Mouse (Mus musculus) heart, embryonic 16.5 days (tissue): ENCODE measurements at regions not wholly inside any gene's neighbourhood (a gene's known extent, or its start where the extent isn't known, plus 50 kb on each side); places are given as distances from the start of the nearest gene placed in this dataset.

ENCODE experiments used
- ATAC-seq: fragments of 200-750 bp; cut with Nextera tagmentation; replicated peaks from 2 replicates; pipeline ENCODE4 v1.8.0; 2017; ENCODE audit warnings: moderate number of reproducible peaks; ENCODE audit not compliant: insufficient read depth, low FRiP score; ENCODE audit errors: extremely low read depth
- H3K27ac ChIP-seq: fragments of 300-500 bp; sonication (generic); 2 replicates; pipeline ENCODE4 v1.5.1; 2014; ENCODE audit warnings: mild to moderate bottlenecking, low read length, control low read depth, moderate library complexity
- H3K27me3 ChIP-seq: fragments of 300-500 bp; sonication (generic); 2 replicates; pipeline ENCODE4 v1.6.1; 2014; ENCODE audit warnings: low read length, mixed read lengths; ENCODE audit not compliant: control insufficient read depth, insufficient read depth
- H3K36me3 ChIP-seq: fragments of 300-500 bp; sonication (generic); 2 replicates; pipeline ENCODE4 v1.6.1; 2014; ENCODE audit not compliant: control insufficient read depth, insufficient read depth
- H3K4me1 ChIP-seq: fragments of 300-500 bp; sonication (generic); 2 replicates; pipeline ENCODE4 v1.6.1; 2014; ENCODE audit warnings: low read length, mixed read lengths; ENCODE audit not compliant: control insufficient read depth, insufficient read depth
- H3K4me2 ChIP-seq: fragments of 300-500 bp; sonication (generic); 2 replicates; pipeline ENCODE4 v1.6.1; 2014; ENCODE audit warnings: low read depth, mild to moderate bottlenecking, control low read depth, low read length
- H3K4me3 ChIP-seq: fragments of 300-500 bp; sonication (generic); 2 replicates; pipeline ENCODE4 v1.5.1; 2014; ENCODE audit warnings: mild to moderate bottlenecking, control low read depth, low read length
- H3K9ac ChIP-seq: fragments of 300-500 bp; sonication (generic); 2 replicates; pipeline ENCODE4 v1.6.1; 2014; ENCODE audit warnings: low read length, control low read depth
- H3K9me3 ChIP-seq: fragments of 300-500 bp; sonication (generic); replicated peaks from 2 replicates; pipeline ENCODE4 v1.6.1; 2016; ENCODE audit warnings: low read length; ENCODE audit not compliant: control insufficient read depth
- WGBS: fragments of 180-500 bp; shearing (Covaris S2); extraction: QIAGEN DNeasy Blood & Tissue Kit; methylation state at CpG from one replicate; pipeline ENCODE4 v1.1.7; 2014; 5-methylcytosine and 5-hydroxymethylcytosine counted together

DNA sequence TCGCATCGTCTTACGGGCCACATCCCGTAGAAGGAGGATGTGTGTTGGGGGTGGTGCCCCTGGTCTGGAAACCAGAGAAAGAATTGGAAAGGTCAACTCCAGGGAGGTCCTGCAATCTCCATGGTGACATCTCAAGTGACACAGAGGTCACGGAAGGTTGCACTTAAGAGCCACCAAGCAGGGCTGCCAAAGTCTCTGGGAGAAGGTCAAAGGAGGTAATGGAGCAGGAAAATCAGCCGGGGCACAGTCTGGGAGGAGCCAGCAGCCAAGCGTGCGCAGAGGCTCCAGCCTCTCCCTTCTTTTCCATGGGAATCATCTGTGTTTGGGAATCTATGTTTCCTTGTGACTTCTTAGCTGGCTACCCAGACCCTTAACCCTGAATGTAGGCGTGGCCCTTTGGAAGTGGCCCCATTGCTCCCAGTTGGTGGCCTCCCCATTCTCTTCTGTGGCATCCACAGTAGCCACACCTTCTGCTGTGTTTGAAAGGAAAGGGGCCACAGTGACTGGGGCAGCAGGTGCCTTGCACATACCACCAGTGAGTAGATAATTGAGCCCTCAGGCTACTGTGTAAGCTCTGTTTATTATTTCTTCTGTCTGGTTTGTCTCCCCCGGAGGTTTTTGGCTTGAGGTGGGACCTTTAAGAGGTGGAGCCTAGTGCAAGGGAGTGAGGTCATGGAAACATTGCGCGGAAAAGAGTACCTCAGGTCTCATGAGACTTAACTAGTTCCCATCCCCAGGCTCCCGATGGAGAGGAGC is 178.5 kb upstream of the Cops8 start:
- Histone ChIP-seq H3K9me3 (0 out of 2 replicates have a peak, but pooled peaks cover 2% of the 10 kb centered on the region), H3K27me3 (no peaks in the 10 kb centered on the region), H3K36me3 (no peaks in the 10 kb centered on the region), H3K4me2 (no peak overlapping the region), H3K4me3 (no peak overlapping the region), H3K27ac (no peak overlapping the region), H3K4me1 (no peaks in the 10 kb centered on the region), H3K9ac (no peak overlapping the region)
- no peak for ATAC-seq
- 42% methylated on average over 13 of the region's 13 CpGs for WGBS

DNA sequence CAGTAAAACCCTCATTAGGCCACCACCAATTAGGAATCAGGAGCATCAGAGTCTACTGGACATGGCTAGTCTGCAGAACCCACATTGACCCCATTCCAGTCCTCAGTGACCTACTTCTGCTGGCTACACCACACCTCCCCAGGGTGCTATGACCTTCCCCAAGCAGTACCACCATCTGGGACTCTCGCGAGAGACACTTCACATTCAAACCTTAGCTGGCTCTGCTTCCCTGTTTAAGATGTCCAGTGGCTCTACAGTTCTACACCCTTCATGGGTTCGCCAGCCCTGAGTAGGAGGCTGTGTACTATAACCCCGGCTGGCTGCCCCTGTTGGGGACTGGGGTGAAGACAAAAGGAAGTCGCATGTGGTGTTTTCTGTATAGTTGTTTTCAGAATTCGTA is 174.4 kb upstream of the Cops8 start:
- no peak overlapping the region for H3K9ac ChIP-seq
- ATAC-seq = no peak
- no peaks in the 10 kb centered on the region for H3K36me3 ChIP-seq
- 0 out of 2 replicates have a peak, but pooled peaks cover 2% of the 10 kb centered on the region for H3K9me3 ChIP-seq
- H3K4me1 ChIP-seq = no peaks in the 10 kb centered on the region
- H3K4me3 ChIP-seq = no peak overlapping the region
- H3K27ac ChIP-seq = no peak overlapping the region
- 88% methylated on average over 6 of the region's 6 CpGs for WGBS
- H3K4me2 ChIP-seq = no peak overlapping the region
- H3K27me3 ChIP-seq = no peaks in the 10 kb centered on the region

DNA sequence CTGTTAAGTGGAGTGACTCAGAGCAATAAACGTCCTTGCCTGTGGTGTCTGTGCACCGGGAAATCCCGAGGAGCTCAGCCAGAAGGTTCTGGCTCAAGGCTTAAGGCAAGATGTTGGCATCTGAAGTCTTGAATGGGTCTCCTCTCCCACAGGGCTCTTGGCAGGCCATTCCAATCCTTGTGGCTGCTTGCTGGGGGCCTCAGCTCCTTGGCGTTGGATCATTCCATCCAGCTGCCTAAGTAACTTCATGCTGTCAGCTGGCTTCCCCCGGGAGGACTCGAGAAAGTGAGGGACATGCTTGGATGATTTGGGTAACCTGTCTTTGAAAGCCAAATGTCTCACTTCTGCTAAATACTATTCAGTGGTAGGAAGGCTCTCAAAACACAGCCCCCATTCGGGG is 174.0 kb upstream of the Cops8 start:
- ATAC-seq = no peak
- no peak overlapping the region for H3K27ac ChIP-seq
- WGBS = 87% methylated on average over 7 of the region's 7 CpGs
- H3K4me2 ChIP-seq = no peak overlapping the region
- no peaks in the 10 kb centered on the region for H3K27me3 ChIP-seq
- no peaks in the 10 kb centered on the region for H3K4me1 ChIP-seq
- H3K4me3 ChIP-seq = no peak overlapping the region
- no peaks in the 10 kb centered on the region for H3K36me3 ChIP-seq
- 0 out of 2 replicates have a peak, but pooled peaks cover 2% of the 10 kb centered on the region for H3K9me3 ChIP-seq
- H3K9ac ChIP-seq = no peak overlapping the region

DNA sequence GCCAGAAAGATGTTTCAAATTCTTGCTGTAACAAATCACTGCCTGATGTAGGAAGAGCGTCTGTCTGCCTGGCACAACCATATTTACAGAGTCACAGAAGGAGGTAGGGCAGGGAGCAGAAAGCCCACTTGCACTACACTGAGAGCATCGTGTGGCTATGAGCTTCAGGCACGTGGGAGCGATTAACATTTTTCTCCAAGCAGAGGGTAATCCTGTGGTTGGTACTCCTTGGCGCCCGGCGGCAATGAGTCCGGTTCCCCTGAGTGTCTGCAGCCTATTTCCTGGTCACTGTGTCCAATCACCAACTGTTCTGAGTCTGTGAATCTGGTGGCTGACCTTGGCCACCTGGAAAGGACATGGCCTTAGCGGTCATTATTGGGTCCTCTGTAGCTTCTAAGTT is 172.3 kb upstream of the Cops8 start:
- ATAC-seq = no peak
- H3K9me3 ChIP-seq = 0 out of 2 replicates have a peak, but pooled peaks cover 2% of the 10 kb centered on the region
- H3K27me3 ChIP-seq = no peaks in the 10 kb centered on the region
- no peak overlapping the region for H3K4me2 ChIP-seq
- H3K36me3 ChIP-seq = no peaks in the 10 kb centered on the region
- no peak overlapping the region for H3K4me3 ChIP-seq
- no peak overlapping the region for H3K27ac ChIP-seq
- no peak overlapping the region for H3K9ac ChIP-seq
- H3K4me1 ChIP-seq = no peaks in the 10 kb centered on the region
- WGBS = 80% methylated on average over 9 of the region's 9 CpGs

DNA sequence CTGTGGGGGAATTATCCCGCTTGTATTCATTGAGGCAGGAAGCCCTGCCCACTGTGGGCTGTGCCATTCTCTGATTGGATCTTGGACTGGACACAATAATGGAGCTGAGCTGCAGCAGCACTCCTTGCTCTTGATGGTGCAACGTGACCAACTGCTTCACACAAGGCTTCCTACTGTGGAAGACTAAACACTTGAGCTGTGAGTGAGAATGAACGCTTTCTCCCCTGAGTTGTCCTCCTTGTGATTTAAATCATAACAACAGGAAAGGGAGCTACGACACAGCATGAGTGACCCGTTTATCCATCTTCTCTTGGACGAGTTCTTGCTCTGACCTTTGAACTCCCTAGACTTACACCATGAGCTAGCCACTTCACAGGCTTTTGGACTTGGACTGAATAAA is 171.0 kb upstream of the Cops8 start:
- Histone ChIP-seq H3K4me2 (no peak overlapping the region), H3K4me3 (no peak overlapping the region), H3K27me3 (no peaks in the 10 kb centered on the region), H3K36me3 (no peaks in the 10 kb centered on the region), H3K9ac (no peak overlapping the region), H3K27ac (no peak overlapping the region), H3K9me3 (0 out of 2 replicates have a peak, but pooled peaks cover 2% of the 10 kb centered on the region), H3K4me1 (no peaks in the 10 kb centered on the region)
- ATAC-seq = no peak
- 72% methylated on average over 6 of the region's 6 CpGs for WGBS

DNA sequence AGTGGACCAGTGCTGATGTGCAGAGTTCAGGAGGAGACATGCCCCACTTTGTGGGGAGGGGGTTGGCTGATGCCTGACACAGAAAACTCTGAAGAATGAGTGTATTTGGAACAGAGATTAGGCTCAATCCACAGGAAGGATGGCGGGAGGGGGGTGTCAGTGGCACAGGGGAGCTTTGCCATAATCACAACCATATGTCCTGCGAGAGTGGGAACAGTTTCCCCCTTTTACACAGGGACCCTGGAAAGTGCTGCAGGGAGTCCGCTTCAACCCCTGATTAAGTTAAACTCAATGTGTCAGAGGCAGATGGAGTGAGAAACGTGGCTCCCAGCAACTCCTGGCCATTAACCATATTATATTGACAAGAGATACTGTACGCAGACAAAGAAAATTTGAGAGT is 168.9 kb upstream of the Cops8 start:
- Histone ChIP-seq H3K4me2 (no peak overlapping the region), H3K4me1 (no peaks in the 10 kb centered on the region), H3K27me3 (no peaks in the 10 kb centered on the region), H3K4me3 (no peak overlapping the region), H3K9me3 (no peaks in the 10 kb centered on the region), H3K9ac (no peak overlapping the region), H3K36me3 (no peaks in the 10 kb centered on the region), H3K27ac (no peak overlapping the region)
- no peak for ATAC-seq
- WGBS = 75% methylated on average over 5 of the region's 5 CpGs

DNA sequence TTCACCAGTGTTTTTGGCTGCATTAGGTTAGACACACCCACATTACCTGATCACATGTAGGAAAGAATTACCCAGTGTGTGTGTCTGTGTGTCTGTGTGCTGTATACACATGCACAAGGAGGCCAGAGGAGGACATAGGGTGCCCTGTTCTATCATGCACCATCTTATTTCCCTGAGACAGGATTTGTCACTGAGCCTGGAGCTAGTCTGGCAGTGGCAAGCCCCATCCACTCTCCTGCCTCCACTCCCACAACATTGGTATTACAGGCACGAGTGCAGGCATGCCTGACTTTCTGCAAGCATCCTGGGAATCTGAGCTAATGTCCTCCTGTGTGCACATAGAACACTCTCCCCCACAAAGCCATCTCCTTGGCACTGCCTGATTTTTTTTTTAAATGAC is 162.1 kb upstream of the Cops8 start:
- WGBS = 26% methylated on average over 1 of the region's 1 CpGs
- H3K4me3 ChIP-seq = no peak overlapping the region
- H3K4me1 ChIP-seq = no peaks in the 10 kb centered on the region
- H3K27me3 ChIP-seq = no peaks in the 10 kb centered on the region
- H3K9me3 ChIP-seq = no peaks in the 10 kb centered on the region
- H3K27ac ChIP-seq = no peak overlapping the region
- H3K4me2 ChIP-seq = no peak overlapping the region
- no peak for ATAC-seq
- H3K9ac ChIP-seq = no peak overlapping the region
- H3K36me3 ChIP-seq = no peaks in the 10 kb centered on the region

DNA sequence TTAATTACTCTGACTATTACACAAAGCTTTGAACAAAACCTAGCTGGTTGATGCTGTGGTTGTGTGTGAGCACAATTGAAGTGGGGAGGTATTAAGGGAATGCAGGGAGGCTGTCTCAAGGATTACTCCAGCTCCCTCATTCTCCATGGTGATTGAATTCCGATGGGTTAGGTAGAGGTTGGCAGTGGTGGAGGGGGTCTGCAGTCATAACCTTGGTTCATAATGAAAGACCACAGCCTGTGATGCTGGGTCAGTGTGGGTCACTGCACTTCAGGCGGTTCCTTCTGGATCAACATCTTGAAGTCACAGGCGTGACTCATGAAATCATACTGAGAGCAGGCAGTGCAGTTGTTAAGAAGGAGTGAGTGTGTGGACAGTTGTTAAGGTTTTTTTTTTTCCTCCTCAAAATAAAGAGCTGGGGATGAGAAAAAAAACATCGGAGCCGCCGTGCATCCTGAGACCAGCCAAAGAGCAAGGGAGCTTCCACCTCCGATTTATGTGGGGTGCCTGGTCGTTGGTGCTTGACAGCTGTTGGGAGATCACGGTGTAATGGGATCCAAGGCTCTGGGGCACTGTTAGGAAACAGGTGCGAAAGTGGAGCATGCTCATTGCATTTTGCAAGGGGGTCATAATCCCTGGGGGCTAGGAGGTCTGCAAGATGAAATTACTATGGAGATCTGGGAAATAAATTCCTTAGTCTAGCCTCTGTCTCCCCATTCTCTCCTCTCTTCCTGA is 161.5 kb upstream of the Cops8 start:
- Histone ChIP-seq H3K27me3 (no peaks in the 10 kb centered on the region), H3K9me3 (no peaks in the 10 kb centered on the region), H3K4me3 (no peak overlapping the region), H3K4me2 (no peak overlapping the region), H3K4me1 (no peaks in the 10 kb centered on the region), H3K9ac (no peak overlapping the region), H3K27ac (no peak overlapping the region), H3K36me3 (no peaks in the 10 kb centered on the region)
- no peak for ATAC-seq
- WGBS = 74% methylated on average over 10 of the region's 10 CpGs
